Mouse (Mus musculus): ENCODE results near the gene Dnm3.

DNA sequence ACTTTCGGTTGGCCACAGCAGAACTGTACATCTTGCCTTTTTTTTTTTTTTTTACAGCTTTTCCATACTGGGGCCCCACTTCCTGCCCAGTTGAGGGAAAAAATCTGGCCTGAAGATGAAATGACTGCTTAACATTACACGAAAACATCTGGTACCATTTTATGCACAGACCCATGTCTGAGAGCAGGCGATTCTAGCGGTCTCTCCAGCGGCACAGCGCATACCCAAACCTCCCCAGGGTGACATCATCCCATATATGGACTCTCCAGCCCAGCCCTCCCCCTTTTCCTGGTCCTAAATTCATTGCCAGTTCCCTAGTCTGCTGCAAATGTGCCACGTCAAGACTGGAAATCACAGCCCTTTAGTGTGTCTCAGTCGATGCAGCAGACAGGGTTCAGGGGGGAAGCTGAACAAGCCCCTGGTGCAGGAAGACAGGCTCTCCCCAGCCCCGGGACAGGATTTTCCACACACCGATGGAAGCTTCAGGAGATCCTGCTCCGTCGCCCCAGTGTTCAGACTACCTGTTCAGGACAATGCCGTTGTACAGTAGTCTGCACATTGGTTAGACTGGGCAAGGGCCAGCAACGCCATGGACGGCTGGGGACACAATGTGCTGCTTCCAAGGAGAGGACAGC lies 260.4 kb downstream of the Dnm3 start:
- TF ChIP-seq KAT2A (conservative IDR thresholded peaks at IDR 0.05; ENCODE audit: low read depth, low read length) (no peak), CTCF (IDR thresholded peaks at IDR 0.05 in 2 of 3, conservative IDR thresholded peaks at IDR 0.05 in 1 of 3; ENCODE audit: control insufficient read depth in 1 of 3, insufficient read depth in 1 of 3, low read depth in 2 of 3, low read length in 3 of 3, poor library complexity in 1 of 3, severe bottlenecking in 1 of 3) (no peak), ZC3H11A (IDR thresholded peaks at IDR 0.05; ENCODE audit: low read depth, low read length) (no peak), POLR2A (IDR thresholded peaks at IDR 0.05; ENCODE audit: control insufficient read depth in 1 of 2, insufficient read depth in 1 of 2, low read depth in 1 of 2, low read length in 2 of 2, poor library complexity in 1 of 2) (no peak), NRF1 (IDR thresholded peaks at IDR 0.05; ENCODE audit: insufficient read depth, low read depth, low read length, poor library complexity, severe bottlenecking) (no peak), POLR2AphosphoS2 (IDR thresholded peaks at IDR 0.05; ENCODE audit: low read length) (no peak), SIN3A (IDR thresholded peaks at IDR 0.05; ENCODE audit: low read length) (no peak), EP300 (IDR thresholded peaks at IDR 0.05; ENCODE audit: low read depth in 1 of 2, low read length in 2 of 2) (no peak), TAL1 (IDR thresholded peaks at IDR 0.05; ENCODE audit: low read length) (no peak)
